Mouse (Mus musculus) activated CD4-positive, CD25-positive, alpha-beta regulatory T cell, adult 4 months (primary cell): Measurements from ENCODE around the gene Tmem255b. TPM values are rescaled to one million over a fixed set of nuclear protein-coding genes. Genes with fewer than 3 reads are reported as not detected.

Experiments
- ATAC-seq: one replicate; pipeline ENCODE4 v1.8.0; 2017
- polyA plus RNA-seq, 2 experiments: library from polyadenylated mRNA; unstranded; fragments of 100-300 nt; shearing (Covaris generic); gene quantifications; one replicate each; pipeline ENCODE4 v1.2.1; 2017

Gene Tmem255b
- not detected for polyA plus RNA-seq

DNA sequence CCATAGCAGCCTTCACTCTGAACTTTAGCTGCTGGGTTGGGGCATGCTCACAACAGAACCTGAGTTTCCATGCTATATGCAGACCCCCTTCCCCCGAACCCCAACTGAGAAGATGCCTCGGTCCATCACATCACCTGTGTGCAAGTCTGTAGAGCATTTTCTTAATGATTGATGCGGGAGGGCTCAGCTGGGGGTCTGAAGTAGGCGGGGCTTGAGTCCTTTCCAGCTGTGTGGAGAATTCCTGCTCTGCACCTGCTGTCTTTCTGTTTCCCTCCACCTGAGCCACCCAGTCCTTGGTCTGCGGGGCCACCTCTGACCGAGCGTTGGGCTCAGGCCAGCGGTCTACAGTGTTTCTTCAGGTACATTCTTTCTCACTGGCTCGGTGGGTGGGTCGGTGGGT, at the start of gene Tmem255b:
Gene Tmem255b, plus strand, starts transcription at position 301 of the 400 bp plus-strand sequence.
- ATAC-seq, result no peak

DNA sequence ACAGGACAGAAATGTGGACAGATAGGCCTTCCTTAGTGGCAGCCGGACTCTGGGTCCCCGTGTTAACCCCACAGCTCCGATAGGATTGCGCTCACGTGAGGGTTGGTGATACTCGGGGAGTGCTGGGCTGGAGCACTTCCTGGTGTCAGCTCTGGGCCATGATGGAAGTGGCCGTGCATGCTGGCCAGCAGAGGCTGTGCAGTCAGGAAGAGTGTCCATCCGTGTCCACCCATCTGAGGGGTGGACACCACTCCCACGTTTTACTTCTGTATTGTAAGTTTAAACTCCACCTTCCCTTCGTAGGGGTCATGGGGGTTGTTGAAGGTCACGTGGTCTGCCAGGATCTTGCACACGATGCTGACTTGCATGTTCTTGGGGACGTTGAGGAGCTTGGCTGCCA, 48.6 kb upstream of the Tmem255b start:
- ATAC-seq, result no peak

- ATAC-seq, result no peak
These were observed 47.3 kb upstream of the Tmem255b start for GRCm38 (mm10) chr8:13387728-13388127.

DNA sequence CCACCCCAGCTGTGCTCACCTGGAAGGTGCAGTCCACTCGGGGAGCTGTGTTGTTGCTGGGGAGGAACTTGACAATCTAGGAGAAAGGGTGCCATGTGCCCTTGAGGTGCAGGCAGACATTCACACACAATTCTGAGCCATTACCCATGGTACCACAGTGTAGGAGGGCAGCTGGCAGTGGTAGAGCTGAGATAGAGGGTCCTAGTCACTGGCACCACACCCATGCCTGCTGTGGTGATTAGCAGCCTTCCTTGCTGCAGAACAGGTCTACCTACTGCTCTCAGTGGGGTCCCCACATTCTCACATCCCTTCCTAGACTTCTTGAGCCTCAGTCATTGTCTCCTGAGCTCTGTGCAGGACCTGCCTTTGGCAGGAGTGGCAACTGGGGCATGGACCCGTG, 46.2 kb upstream of the Tmem255b start:
- ATAC-seq, result no peak

GRCm38 (mm10) chr8:13393869-13394268, 41.1 kb upstream of the Tmem255b start:
- ATAC-seq, result no peak

- ATAC-seq, result no peak
These were observed 38.3 kb upstream of the Tmem255b start, which contains the start of gene Atp4b for GRCm38 (mm10) chr8:13396725-13397124. TSS of gene Atp4b (minus strand) at chr8:13396825.

GRCm38 (mm10) chr8:13403517-13403916, 31.5 kb upstream of the Tmem255b start:
- ATAC-seq, result no peak

DNA sequence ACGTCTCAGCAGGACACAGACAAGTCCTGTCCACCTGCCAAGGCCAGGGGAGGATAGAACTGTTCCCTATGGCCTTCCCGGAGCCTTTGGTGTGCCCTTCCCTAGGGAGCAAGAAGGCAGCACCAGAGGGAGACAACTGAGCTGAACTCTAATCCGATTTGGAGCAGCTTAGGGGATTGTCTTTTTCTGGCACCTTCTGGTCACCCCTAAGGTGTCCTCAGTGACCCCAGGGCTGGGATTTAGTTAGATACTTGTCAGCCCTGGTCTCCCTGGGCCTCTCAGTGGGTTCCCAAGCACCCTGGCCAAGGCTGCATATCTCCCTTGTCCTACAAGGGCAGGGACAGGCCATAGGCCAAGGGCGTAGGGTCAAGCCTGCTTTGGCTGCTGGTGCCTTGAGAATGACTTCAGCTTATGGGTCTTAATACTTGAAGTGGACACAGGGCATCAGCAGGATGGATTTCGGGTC, 30.3 kb upstream of the Tmem255b start, which contains the start of gene Grk1:
Gene Grk1, plus strand, starts transcription at position 416 of the 466 bp plus-strand sequence.
- ATAC-seq, result no peak

GRCm38 (mm10) chr8:13406011-13406410, 29.0 kb upstream of the Tmem255b start:
- ATAC-seq, result no peak

DNA sequence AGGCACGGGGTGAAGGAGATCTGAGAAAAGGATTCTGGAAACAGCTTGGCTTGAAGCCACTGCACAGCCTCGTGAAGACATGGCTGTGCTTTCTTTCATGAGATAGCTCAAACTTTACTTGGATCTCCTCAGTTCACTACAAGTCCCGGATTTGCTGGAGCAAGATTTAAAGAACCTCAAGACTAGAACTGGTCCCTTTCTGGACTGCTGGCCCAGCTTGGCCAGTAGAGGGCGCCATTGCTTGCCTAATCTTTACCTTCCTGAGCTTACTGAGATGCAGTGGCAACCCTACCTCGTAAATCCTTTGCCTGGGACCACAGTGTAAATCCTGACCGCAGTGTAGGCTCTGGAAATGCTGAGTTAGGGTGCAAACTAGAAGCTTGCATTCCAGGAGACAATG, 23.4 kb upstream of the Tmem255b start:
- ATAC-seq, result no peak

DNA sequence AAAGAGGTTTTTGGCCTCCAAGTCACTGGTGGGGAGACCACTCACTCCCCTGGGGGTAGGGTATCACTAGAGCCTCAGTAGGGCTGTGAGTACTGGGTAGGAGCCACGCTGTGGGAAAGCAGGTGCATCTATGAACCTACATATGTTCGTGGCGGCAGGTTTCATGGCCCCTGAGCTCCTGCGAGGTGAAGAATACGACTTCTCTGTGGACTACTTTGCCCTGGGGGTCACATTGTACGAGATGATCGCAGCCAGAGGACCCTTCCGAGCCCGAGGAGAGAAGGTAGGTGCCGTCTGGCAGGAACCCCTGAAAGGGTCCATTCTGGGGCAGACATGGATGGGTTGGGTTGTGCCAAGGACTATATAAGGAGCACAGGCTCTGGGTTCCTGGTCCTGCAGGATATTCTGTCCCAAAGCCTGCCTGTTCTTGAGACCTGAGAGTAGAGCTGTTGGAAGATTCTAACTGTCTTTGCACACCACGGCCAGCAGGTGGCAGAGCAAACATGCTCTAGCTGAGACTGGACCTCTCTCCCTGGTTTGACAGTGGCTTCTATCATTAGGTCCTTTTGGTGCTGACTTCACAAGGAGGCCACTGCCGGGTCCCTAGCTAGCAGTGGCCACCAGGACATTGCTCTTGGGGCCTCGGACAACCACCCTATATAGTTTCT, 22.0 kb upstream of the Tmem255b start:
- no peak for ATAC-seq

GRCm38 (mm10) chr8:13413823-13414390, 21.1 kb upstream of the Tmem255b start:
- ATAC-seq, result no peak

DNA sequence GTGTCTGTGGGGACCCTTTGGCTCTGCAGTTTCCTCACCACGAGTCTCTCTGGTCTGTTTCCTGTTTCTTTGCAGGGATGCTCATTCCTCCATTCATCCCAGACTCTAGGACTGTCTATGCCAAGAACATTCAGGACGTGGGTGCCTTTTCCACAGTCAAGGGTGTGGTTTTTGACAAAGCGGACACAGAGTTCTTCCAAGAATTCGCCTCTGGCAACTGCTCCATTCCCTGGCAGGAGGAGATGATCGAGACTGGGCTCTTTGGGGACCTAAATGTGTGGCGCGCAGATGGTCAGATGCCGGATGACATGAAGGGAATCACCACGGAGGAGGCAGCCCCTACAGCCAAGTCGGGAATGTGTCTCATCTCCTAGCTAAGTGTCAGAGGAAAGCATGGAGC, 19.1 kb upstream of the Tmem255b start:
- no peak for ATAC-seq

DNA sequence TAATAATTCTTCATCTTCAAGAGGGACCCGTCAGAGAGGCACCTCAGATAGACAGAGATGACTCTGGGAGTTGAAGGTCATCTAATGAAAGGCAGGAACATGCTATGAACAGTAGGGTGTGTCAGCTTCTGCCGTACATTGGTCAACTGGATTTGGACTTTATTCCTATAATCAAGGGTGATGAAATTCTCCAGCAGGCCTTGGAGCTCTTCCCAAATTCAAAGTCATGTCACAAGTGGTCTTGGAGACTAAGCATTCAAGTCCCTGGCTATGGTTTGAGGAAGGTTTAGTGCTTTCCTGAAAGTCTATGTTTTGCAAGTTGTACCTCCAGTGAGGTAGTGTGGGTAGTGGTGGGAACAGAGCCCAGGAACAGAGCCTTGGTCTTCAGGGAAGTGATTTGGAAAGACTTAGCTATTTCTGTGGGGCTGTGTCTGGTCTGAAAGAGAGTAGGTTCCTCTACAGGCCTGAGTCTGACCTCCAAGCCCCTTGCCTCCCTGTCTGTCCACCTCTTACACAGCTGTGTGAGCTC, 15.8 kb upstream of the Tmem255b start:
- ATAC-seq, result no peak

GRCm38 (mm10) chr8:13420970-13421369, 14.0 kb upstream of the Tmem255b start:
- ATAC-seq, result no peak

GRCm38 (mm10) chr8:13427351-13427750, 7.6 kb upstream of the Tmem255b start:
- no peak for ATAC-seq

- no peak for ATAC-seq
These were observed 6.8 kb upstream of the Tmem255b start for GRCm38 (mm10) chr8:13428156-13428555.

GRCm38 (mm10) chr8:13430412-13430811, 4.6 kb upstream of the Tmem255b start:
- no peak for ATAC-seq

DNA sequence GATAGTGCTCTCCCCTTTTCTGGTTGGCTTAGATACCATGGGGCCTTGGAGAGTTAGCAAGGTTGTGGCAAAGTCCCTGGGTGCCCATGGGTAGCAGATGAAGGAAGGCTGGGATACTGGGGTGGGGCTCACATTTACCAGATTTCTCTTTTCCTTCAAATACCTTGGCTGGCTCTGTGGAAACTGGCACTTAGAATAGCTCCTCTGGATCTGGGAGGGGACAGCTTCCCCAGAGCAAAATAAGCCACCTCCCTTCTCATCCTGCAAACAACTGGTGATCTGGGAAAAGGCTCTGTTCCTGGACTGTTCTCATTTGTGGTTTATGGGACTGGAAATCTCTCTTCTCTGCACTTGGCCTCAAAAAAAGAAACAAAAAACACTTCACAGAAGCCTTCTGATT, 4.1 kb upstream of the Tmem255b start:
- no peak for ATAC-seq

- no peak for ATAC-seq
These were observed 1.9 kb upstream of the Tmem255b start for GRCm38 (mm10) chr8:13433130-13433529.

DNA sequence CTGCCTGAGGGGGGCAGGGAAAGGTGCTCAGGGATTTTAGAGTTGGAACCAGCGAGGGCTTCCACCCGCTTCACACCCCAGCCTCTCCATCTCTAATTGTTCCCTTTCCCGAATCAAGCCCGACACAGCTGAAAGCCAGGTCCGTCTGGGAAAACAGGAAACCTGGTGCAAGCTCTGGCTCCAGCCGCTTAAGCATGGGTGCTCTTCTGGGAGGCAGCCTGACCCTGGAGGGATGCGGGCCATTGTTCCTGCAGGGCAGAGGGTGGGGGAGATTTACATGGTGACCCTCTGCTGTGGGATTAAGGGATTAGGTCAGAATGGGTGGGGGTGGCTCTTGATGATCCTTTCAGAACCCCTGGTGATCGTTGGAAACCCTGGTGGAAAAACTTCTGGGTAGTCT, 1.1 kb downstream of the Tmem255b start:
- no peak for ATAC-seq

- ATAC-seq, result no peak
These were observed 2.5 kb downstream of the Tmem255b start for GRCm38 (mm10) chr8:13437531-13437930.

DNA sequence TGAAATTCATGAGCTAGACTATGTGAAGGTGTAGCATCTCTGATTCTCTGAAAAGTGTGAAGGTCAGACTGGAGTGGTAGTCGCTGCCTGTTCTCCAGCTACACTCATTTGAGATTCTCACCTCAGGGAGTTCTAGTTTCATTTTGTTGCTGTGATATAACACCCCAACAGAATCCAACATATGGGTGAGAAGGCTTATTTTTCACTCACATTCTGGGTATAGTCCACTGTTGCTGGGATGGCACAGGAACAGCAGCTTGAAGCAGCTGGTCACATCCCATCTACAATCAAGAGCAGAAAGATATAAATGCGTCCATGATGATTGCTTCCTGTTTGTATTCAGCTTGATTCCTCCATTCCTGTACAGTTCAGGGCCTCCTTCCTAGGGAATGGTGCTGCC, 7.2 kb downstream of the Tmem255b start:
- ATAC-seq, result no peak

GRCm38 (mm10) chr8:13446456-13446855, 11.5 kb downstream of the Tmem255b start:
- no peak for ATAC-seq
